Mouse (Mus musculus) urinary bladder, postnatal 4 days (tissue): Measurements from ENCODE around the gene Bpifa2.
"Not testable (repeated sequence)": the region's sequence is repeated elsewhere in the genome, so short reads cannot be mapped to it uniquely, and the experiment has no call there.

Experiments used
- DNase-seq, 2 experiments: peaks; one replicate each; pipeline ENCODE4 v3.0.0; 2021 to 2022; ENCODE audit warnings: low spot score in 2 of 2

Bpifa2 gene

DNA sequence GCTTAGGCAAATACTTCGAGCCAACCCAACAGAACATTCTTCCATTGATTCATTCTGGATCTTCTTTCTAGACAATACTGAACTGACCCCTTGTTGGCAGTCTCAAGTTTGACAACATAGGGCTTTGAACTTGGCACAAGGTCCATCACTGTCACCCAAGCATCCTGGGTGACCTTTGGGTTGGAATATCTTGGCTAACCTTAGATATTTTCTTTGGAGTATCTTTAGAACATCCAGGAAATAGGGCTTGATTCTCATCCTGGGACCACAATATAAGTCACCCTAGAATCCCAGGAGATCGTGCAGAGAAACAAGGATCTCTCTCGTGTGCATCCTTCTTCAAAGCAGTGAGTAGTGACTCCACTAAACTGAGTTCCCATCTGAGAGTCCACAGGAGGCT is at the start of gene Bpifa2:
TSS of gene Bpifa2 (plus strand) at position 301 of the 400 bp plus-strand sequence.
- no peak for DNase-seq

DNA sequence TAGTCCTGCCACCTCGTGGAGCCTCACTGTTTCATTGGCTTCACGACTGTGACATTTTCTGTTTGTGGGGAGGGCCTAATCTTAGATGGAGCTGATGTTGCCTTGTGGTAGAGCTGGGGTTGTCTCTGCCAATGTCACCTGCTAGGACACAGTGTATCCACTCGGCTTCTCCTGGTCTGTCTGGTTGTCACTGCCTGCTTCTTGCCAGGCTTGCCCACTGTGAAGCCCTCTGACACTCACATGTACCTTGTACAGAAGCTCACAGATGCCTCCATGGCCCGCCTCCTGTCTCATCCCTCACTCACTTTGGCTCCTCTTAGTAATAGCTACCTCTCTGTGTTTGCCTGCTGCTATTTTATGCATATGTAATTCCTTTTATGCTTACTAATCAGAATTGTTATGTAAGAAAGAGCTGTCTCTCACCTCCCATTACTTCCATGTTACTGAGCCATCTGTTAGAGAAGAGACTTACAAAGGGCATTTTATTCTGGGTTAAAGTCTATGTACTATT is 45.2 kb upstream of the Bpifa2 start:
- DNase-seq: no peak

DNA sequence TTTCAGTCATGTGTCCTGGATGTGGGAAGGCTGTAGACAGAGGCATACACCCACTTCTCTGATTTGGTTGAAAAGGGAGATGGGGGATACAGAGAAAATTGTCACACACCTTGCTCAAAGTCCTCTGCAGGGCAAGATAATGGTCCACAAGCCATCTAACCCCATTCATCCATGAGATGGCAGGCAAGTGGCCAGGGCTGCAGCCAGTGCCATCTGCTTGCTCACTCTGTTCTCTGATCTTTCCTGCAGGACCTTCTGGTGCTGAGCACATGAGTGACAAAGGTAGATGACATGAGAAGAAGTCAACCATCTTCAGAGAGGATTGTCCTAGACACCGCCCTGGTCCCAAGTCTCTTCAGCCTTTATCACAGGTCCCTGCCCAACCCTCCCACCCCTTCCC is 44.7 kb upstream of the Bpifa2 start:
- no peak for DNase-seq

DNA sequence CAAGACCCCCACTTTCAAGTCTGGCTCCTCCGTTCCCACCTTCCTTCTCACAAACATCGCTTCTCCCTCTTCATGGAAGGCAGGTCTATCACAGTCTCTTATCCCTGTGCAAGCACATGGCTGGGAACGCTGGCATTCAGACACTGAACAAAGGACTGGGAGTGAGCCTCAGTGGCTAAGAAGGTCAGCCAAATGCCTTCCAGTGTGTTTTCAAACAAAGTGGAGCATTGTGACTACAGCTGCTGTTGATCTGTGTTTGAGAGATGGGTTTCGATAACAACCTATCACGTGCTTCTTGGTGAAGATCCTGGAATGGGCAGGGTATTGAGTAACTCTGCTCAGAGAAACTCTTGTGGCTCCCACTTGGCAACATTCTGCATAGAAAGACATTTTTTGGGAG is 37.8 kb upstream of the Bpifa2 start:
- no peak for DNase-seq

DNA sequence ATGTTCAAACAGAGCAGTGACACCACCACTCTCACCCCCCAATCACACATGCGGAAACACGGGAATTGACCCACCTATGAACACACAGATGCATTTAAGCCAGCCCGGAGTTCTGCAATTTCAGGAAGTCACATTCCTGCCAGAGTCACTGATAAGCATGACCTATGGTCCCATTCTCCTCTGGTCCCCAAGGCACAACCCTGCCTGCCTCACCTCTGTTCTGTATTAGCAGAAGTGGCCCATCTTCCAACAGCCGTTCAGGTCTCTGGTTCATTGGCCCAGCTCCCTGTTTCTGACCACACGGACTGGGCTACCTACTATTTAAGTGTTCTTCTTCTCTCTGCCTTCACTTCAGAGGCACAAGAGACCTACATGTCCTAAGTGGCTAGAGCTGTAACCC is 33.5 kb upstream of the Bpifa2 start, which contains the start of gene Bpifa6:
TSS of gene Bpifa6 (plus strand) at position 364 of the 400 bp plus-strand sequence.
- no peak for DNase-seq

DNA sequence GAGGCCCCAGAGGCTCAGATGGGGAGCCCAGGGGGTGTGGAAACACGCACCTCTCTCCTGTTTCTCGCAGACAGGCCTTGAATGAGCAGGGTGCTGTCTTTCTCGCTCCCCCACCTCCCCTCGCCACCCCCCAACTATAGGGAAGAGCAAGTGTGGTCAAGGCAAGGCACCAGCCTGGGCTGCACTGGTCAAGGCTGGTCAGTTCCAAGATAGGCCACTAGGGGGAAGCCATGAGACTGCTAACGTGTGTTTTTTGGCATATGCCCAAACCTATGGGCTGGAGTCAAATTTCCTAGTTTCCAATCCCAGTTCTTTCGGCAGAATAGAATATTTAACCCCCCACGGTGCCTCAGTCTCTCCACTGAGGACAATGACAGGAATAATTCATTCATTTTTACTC is 12.3 kb upstream of the Bpifa2 start:
- peak; percentile 37 to 82 for DNase-seq

DNA sequence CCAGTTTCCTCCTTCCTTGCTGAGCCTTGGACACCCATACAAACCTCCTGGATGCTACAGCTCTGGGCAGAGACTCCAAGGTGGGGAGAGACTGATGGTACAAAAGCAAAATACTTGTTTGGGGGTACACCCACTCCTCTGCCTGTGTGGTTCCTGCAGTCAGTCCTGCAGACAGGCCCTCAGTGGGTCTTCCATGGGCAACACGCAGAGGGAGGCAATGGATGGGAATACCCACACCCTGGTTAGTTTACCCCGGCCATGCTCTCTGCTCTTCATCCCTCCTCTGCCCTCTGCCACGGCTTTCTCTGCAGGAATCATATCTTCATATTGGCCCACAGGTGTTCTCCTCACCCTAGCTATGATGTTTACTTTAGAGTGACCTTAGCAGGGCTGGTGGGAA is 7.6 kb upstream of the Bpifa2 start:
- DNase-seq: peak in 1 of 2 experiments; percentile 51

DNA sequence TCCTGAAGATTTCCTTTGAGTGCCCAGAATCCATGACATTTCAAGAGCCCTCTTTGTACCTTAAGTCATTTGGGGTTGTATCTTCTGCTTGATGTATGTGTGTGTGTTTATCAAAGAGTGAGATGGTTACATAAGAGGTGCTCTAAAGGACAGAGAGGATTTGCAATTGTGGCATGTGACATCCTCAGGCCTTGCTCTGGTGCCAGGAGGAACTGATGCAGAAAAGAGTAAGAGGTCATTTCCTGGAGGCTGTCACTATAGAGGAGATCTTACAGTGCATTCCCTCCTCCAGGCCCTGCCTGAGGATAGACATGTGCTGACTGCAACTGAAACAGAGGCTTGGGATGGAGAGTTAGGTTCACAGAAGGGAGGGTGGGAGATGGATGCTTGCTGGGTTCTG is 7.0 kb upstream of the Bpifa2 start:
- peak in 1 of 2 experiments; percentile 8 for DNase-seq

DNA sequence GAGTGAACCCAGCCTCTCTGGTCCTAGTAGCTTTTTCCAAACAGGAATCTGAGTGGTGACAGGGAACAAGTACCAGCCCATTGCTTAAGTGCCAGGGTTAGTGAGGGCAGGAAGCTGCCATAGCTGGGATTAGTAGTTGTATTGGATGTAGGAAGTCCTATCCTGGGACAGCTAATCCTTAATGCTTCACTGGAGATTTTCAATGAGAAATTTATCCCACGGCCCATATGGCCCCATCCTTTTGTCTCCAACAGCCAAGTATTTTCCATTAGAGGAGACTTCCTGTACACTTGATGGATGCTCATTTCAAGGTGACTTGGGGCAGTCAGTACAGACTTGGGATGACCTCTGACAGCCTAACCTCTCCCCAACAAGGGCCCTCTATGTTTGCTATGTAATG is 3.6 kb upstream of the Bpifa2 start:
- peak in 1 of 2 experiments; percentile 13 for DNase-seq

DNA sequence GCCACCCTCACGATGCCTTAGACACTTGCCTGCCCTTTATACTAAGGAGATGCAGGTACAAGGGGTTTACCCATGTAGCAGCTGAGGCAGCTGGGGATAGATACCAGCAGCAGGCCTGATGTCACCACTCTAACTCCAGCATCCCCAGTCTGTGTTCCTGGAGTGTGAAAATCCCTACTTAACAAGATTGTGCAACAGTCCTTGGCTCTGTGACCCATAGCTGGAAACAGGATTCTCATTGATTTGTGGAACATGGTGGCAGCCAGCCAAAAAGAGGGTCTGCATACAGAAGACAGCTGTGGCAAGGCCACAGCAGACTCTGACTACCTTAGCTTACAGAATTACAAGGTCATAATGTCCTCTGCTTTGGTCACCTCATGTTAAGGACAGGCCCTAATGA is 3.0 kb upstream of the Bpifa2 start:
- DNase-seq: peak in 1 of 2 experiments; percentile 47

DNA sequence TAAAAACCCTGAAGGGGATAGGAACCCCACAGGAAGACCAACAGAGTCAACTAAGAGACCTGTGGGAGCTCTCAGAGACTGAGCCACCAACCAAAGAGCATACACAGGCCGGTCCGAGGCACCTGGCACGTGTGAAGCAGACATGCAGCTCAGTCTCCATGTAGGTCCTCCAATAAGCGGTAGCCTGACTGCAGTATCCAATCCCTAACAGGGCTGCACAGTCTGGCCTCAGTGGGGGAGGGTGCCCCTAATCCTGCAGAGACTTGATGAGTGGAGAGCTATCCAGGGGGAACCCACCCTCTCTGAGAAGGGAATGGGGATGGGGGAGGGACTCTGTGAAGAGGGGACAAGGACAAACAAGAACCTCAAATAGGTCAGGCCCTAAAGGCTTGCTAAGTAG is 2.3 kb upstream of the Bpifa2 start:
- peak in 1 of 2 experiments; percentile 52 for DNase-seq

DNA sequence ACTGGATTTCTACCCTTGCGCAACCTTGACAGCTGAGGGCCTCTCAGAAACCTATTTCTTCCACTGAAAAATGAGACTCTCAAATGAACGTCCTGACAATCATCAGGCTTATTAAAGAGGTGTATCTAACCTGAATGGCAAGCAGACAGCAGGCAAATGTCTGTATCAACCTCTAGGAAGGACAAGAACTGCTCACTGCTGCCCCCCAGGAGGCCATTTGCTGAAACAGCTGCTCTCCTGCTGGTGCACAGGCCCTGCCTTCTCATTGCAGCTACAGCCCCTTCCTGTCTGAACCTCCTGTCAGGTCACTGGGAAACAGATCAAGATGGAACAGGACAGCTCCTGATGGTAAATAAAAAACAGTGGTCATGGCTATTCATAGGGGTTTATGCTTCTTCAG is 1.7 kb upstream of the Bpifa2 start:
- peak in 1 of 2 experiments; percentile 54 for DNase-seq

DNA sequence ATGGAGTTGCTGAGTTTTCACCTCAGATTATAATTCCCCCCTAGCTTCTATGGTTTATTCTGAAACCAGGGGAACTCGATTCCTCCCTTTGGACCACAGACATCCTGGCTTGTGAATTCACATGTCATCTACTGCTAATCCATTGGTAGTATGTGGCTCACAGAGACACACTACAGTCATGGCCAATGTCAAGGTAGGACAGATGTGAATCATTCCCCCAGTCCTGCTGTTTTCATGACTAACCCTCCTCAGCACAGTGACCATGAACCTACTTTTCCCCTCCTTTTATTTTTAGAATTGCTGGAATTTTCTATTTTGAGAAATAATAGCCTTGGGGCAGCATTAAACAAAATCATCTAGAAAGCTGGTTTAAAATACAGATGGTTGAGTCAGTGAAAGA is 684 bp upstream of the Bpifa2 start:
- peak in 1 of 2 experiments; percentile 10 for DNase-seq

DNA sequence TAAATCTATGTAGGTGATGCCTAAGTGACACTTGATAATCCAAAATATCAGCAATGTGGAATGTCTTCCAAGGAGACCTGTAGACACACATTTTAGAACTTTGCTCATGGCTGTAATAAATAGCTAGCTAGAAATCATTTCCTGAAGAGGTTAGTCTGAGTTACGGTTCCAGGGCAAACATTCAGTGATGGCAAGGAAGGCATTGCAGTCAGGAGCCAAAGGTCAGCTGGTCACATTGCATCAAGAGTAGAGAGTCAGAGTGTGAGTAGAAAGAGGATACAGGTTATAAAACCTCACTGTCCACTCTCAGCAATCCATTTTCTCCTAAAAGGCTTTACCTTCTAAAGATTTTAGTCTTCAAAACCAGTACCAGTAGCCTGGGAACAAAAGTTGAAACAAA is 9.9 kb downstream of the Bpifa2 start:
- DNase-seq: no peak

DNA sequence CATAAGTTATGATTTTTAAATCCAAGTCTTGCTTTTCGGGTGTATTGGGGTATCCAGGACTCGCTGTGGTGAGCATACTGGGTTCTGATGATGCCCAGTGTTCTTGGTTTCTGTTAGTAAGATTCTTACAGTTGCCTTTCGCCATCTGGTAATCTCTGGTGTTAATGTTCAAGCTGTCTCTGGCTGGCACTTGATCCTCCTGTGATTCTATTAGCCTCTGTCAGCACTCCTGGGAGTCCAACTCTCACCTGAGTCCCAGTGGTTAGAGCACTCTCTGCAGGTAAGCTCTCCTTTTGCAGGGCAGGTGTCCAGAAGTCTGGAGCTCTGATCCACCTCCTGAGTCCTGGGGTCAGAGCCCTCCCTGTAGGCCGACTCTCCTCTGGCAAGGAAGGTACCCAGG is 16.6 kb downstream of the Bpifa2 start:
- DNase-seq: not testable (repeated sequence)

DNA sequence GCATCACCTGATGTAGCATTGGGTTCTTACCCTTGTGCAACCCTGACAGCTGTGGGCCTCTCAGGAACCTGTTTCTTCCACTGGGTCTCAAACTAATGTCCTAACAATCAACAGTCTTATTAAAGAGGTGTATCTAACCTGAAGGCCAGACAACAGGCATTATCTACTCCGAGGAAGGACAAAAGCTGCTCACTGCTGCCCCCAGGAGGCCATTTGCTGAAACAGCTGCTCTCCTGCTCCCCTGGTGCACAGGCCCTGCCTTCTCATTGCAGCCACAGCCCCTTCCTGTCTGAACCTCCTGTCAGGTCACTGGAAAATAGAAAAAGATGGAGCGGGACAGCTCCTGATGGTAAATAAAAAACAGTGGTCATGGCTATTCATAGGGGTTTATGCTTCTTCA is 30.9 kb downstream of the Bpifa2 start:
- DNase-seq: no peak

DNA sequence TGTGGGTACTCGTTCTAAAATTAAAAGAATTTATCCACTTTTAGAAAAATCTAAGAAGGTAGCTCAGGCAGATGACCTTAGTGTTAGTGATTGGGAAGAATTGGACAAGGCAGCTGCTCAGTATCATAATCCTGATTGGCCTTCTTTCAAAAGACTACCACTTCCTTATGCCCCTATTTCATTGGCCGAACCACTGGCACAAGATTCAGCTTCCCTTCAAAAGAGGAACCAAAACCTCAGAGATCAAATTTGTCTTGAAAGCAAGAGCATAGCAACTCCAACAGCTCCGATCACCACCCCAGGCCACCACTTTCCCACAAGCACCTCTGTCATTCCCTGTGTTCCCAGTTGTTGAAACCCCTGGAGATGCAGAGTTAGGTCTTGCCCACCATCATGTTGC is 36.7 kb downstream of the Bpifa2 start:
- DNase-seq: no peak

DNA sequence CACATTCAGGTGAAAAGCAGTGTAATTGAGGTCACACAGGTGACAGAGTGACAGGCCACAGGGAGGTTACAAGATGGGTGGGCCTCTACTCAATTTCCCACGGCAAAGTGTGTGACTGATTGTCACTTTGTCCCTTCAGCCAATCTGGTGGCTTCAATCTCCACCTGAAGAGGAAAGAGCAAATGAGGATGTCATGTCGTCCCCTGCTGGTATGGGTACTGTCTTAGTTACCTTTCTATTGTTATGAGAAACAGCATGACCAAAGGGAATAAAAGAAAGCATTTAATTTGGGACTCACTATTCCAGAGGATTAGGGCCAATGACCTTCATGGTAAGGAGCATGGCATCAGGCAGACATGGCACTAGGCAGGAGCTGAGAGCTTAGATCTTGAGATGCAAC is 50.6 kb downstream of the Bpifa2 start:
- DNase-seq: no peak
